Mouse (Mus musculus) hindbrain, embryonic 10.5 days (tissue): Measurements from ENCODE around the gene Stk16. TPM values are rescaled to one million over a fixed set of nuclear protein-coding genes. Genes with fewer than 3 reads are reported as not detected.
A peak's percentile ranks its signal among the peaks of the same experiment; 100 is the strongest.

Experiments
- DNase-seq: peaks from one replicate; pipeline ENCODE4 v3.0.0-alpha.2; 2017; ENCODE audit warnings: low spot score
- H3K27ac ChIP-seq: fragments of 300-500 bp; sonication (generic); 2 replicates; pipeline ENCODE4 v1.5.1; 2016; ENCODE audit warnings: mild to moderate bottlenecking, moderate library complexity
- H3K27me3 ChIP-seq: fragments of 300-500 bp; sonication (generic); 2 replicates; pipeline ENCODE4 v1.6.1; 2016; ENCODE audit warnings: mild to moderate bottlenecking; ENCODE audit not compliant: poor library complexity, insufficient read depth, severe bottlenecking
- H3K36me3 ChIP-seq: fragments of 300-500 bp; sonication (generic); 2 replicates; pipeline ENCODE4 v1.6.1; 2016; ENCODE audit warnings: mild to moderate bottlenecking, moderate library complexity
- H3K4me1 ChIP-seq: fragments of 300-500 bp; sonication (generic); replicated peaks from 2 replicates; pipeline ENCODE4 v1.6.1; 2016; ENCODE audit warnings: mild to moderate bottlenecking
- H3K4me3 ChIP-seq: fragments of 300-500 bp; sonication (generic); 2 replicates; pipeline ENCODE4 v1.5.1; 2016; ENCODE audit warnings: mild to moderate bottlenecking, moderate library complexity
- H3K9me3 ChIP-seq: fragments of 300-500 bp; sonication (generic); 2 replicates; pipeline ENCODE4 v1.6.1; 2016; ENCODE audit warnings: mild to moderate bottlenecking, moderate library complexity
- WGBS: fragments of 180-500 bp; shearing (Covaris S2); methylation state at CpG from one replicate; pipeline ENCODE4 v1.1.7; 2016; 5-methylcytosine and 5-hydroxymethylcytosine counted together
- polyA plus RNA-seq: library from polyadenylated mRNA; unstranded; fragments of >200 nt; fragmentation: Nextera tagmentation; extraction: Ambion mirVana; gene quantifications from 2 replicates; pipeline ENCODE4 v1.2.1, GENCODE M21; 2016

The Stk16 gene
- polyA plus RNA-seq, 1 experiment from 2014 or later = 153 TPM

DNA sequence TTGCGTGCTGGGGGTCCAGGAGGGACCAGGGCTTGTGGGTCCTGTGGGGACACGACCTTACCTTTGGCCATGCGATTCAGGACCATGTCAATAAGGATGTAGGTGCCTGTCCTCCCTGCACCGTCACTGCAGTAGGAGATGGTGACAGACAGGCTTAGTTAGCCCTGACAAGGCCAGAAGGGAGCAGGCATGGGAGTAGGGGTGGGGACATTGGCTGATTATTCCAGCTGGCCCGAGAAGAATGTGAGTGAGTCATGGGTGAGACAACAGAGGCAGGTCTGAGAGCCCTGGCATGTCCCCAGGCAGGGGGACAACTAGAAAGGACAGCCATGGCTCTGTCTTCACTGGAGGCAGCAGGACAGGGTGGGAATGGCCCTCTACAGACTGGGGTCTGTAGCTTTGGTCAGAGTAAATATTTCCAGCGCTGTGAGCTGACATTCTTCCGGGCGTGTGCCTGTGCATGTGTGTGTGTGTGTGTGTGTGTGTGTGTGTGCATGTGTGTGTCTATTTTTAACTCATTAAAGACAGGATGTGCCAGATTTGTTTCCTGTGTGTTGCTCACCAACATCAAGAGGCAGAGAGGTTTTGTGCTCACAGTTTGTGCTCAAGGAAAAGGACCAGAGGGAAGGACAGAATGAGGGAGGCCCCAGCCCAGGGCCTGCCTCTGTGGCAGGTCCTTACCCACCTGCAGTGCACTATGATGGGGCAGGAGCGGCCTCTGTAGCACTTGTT is 37.6 kb downstream of the Stk16 start:
- no peaks in the 10 kb centered on the region for H3K9me3 ChIP-seq
- no peak overlapping the region for H3K4me3 ChIP-seq
- H3K27me3 ChIP-seq = peaks cover 14% of the 10 kb centered on the region
- no peak for DNase-seq
- WGBS = 60% methylated on average over 9 of the region's 9 CpGs
- peak overlapping the region; percentile 67 for H3K27ac ChIP-seq
- H3K36me3 ChIP-seq = peaks cover 12% of the 10 kb centered on the region
- H3K4me1 ChIP-seq = peaks cover 42% of the 10 kb centered on the region

- no peak overlapping the region for H3K4me3 ChIP-seq
- no peak overlapping the region for H3K27ac ChIP-seq
- peaks cover 16% of the 10 kb centered on the region for H3K27me3 ChIP-seq
- no peak for DNase-seq
- no peaks in the 10 kb centered on the region for H3K9me3 ChIP-seq
- H3K36me3 ChIP-seq = no peaks in the 10 kb centered on the region
- WGBS = 59% methylated on average over 3 of the region's 3 CpGs
- peaks cover 41% of the 10 kb centered on the region for H3K4me1 ChIP-seq
These were observed 39.9 kb downstream of the Stk16 start for GRCm38 (mm10) chr1:75250498-75250897.

DNA sequence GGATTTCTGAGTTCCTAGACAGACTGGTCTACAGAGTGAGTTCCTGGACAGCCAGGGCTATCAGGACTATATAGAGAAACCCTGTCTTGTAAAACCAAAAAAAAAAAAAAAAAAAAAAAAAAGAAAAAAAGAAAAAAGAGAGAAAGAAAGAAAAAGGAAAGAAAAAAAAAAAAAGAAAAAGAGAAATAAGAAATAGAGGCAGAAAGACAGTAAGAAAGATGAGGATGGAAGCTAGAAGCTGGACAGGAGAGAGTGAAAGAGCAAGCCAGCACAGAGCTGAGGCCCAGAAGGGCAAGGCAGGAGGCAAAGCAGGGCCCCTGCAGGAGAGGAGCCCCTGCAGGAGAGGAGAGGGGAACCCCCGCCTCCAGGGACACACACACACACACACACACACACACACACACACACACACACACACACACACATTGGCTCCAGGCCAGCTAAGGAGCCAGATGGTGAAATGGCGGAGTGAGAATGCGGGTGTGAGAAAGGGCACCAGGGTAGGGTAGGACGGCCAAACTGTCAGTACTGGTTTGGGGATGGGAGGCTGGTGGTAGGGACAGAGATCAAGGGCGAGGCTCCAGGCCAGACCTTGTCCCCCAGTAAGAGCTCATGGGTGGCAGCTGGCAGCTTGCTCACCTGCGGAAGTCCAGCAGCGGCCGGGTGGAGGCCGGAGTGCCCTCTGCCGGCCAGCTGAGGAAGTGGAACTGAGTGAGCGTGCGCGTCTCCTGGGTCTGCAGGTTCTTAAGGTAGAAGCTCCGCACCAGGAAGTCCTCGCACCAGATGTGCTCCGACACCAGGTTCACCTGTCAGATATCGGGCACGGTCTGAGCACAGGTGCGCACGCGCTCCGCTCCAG is 40.7 kb downstream of the Stk16 start:
- H3K36me3 ChIP-seq = no peaks in the 10 kb centered on the region
- DNase-seq = peak; percentile 74
- peak overlapping the region; percentile 38 for H3K4me3 ChIP-seq
- WGBS = 5% methylated on average over 22 of the region's 22 CpGs
- peaks cover 16% of the 10 kb centered on the region for H3K27me3 ChIP-seq
- peak overlapping the region; percentile 53; the same call in 1 of the 2 replicates for H3K27ac ChIP-seq
- H3K9me3 ChIP-seq = no peaks in the 10 kb centered on the region
- H3K4me1 ChIP-seq = peaks cover 40% of the 10 kb centered on the region

- no peaks in the 10 kb centered on the region for H3K36me3 ChIP-seq
- WGBS = 67% methylated on average over 13 of the region's 13 CpGs
- H3K4me3 ChIP-seq = no peak overlapping the region
- no peak overlapping the region for H3K27ac ChIP-seq
- no peaks in the 10 kb centered on the region for H3K9me3 ChIP-seq
- no peak for DNase-seq
- peaks cover 34% of the 10 kb centered on the region for H3K4me1 ChIP-seq
- peaks cover 16% of the 10 kb centered on the region for H3K27me3 ChIP-seq
These were observed 41.7 kb downstream of the Stk16 start for GRCm38 (mm10) chr1:75252308-75252707.

DNA sequence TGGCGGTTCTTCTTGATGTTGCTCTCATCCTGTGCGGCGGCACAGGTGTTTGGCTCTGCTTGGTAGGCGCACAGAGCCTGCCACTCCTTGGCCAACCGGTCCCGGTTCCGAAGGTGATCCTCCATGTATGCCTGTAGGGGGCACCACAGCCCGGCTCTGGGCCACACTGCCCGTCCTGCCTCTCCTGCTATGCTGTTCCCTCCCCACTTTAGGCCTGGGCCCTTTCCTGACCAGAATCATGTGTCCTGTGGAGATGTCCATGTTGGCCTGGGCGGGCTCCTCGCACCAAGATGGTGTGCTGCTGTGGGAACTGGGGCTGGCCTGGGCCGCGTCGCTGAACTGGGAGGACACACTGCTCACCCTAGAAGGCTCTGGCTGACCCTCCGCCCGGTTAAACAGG is 42.4 kb downstream of the Stk16 start:
- H3K4me1 ChIP-seq = peaks cover 27% of the 10 kb centered on the region
- no peak overlapping the region for H3K4me3 ChIP-seq
- DNase-seq = no peak
- H3K27me3 ChIP-seq = peaks cover 16% of the 10 kb centered on the region
- no peaks in the 10 kb centered on the region for H3K36me3 ChIP-seq
- 72% methylated on average over 16 of the region's 16 CpGs for WGBS
- H3K9me3 ChIP-seq = no peaks in the 10 kb centered on the region
- H3K27ac ChIP-seq = no peak overlapping the region

DNA sequence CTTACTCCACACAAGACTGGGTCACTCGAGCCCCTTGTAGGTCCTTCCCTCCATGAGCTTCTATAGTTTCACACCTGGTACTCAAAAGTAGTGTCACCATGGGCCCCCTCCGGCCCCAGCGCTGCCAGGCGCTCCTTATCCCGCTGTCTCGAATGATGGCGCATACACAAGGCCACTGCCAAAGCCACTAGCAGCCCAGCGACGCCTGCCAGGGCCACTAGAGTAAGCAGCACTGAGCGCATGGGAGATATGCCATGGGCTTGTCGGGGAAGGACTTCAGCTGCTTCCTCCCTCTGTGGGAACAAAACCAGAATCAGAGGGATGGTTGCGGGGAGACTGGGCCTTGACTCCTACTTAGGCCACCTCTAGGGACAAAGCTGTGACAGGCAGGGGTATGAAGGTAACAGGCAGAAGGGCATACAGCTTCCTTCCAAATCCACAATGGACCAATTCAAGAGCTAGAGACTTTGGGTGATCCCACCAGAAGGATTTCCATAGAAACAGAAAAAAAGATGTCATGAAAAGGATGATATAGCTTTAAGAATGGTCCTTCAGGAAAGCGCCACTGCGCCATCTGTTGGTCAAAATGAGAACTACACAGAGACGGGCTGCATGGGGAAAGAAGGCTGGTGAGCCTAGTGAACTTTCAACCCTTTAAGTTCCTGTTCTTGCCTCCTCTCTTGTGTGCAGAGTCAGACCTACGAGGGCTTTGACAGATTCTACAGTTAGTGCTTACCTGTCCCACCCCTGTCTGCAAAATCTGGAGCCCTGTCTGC is 43.4 kb downstream of the Stk16 start:
- 64% methylated on average over 16 of the region's 16 CpGs for WGBS
- H3K27ac ChIP-seq = no peak overlapping the region; the same call in 1 of the 2 replicates

DNA sequence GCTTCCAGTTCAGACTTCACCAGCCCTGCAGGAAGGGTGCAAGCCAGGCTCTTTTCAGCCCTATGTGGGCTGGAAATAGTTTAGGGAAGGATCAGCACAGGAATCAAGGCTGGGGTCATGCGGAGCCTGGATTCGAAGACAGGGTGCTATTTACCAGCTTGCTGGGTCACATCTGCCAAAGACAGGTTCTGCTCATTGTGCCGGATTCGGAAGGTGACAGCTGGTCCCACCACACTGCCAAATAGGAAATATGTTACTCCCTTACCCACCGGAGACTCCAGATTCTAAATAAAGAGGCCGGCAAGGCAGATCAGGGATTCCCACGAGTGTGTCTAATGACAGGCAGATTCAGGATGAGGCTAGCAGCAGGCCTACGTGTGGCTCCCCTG is 44.0 kb downstream of the Stk16 start:
- Histone ChIP-seq H3K27ac (no peak overlapping the region), H3K36me3 (no peaks in the 10 kb centered on the region), H3K27me3 (peaks cover 21% of the 10 kb centered on the region), H3K9me3 (no peaks in the 10 kb centered on the region), H3K4me3 (no peak overlapping the region), H3K4me1 (peaks cover 21% of the 10 kb centered on the region)
- DNase-seq = no peak
- 75% methylated on average over 8 of the region's 8 CpGs for WGBS

More for the DNA sequence above, 43.4 kb downstream of the Stk16 start:
- H3K4me1 ChIP-seq = peaks cover 21% of the 10 kb centered on the region
- no peaks in the 10 kb centered on the region for H3K9me3 ChIP-seq
- H3K36me3 ChIP-seq = no peaks in the 10 kb centered on the region
- peak; percentile 79 for DNase-seq
- H3K27me3 ChIP-seq = peaks cover 21% of the 10 kb centered on the region
- no peak overlapping the region for H3K4me3 ChIP-seq

GRCm38 (mm10) chr1:75255516-75256046 is 44.9 kb downstream of the Stk16 start:
- 71% methylated on average over 10 of the region's 10 CpGs for WGBS
- DNase-seq = no peak
- peaks cover 25% of the 10 kb centered on the region for H3K27me3 ChIP-seq

GRCm38 (mm10) chr1:75261278-75261677 is 50.6 kb downstream of the Stk16 start:
- peaks cover 12% of the 10 kb centered on the region for H3K4me1 ChIP-seq
- H3K27me3 ChIP-seq = peaks cover 63% of the 10 kb centered on the region
- H3K9me3 ChIP-seq = no peaks in the 10 kb centered on the region
- H3K4me3 ChIP-seq = no peak overlapping the region
- DNase-seq = no peak
- no peak overlapping the region for H3K27ac ChIP-seq
- no peaks in the 10 kb centered on the region for H3K36me3 ChIP-seq

More at GRCm38 (mm10) chr1:75255516-75256046, 44.9 kb downstream of the Stk16 start:
- Histone ChIP-seq H3K4me1 (peaks cover 19% of the 10 kb centered on the region), H3K27ac (no peak overlapping the region), H3K9me3 (no peaks in the 10 kb centered on the region), H3K36me3 (no peaks in the 10 kb centered on the region), H3K4me3 (no peak overlapping the region)

GRCm38 (mm10) chr1:75262969-75263951 is 52.6 kb downstream of the Stk16 start:
- DNase-seq = peak; percentile 71
- peaks cover 12% of the 10 kb centered on the region for H3K4me1 ChIP-seq
- WGBS = 1% methylated on average over 40 of the region's 40 CpGs
- no peaks in the 10 kb centered on the region for H3K36me3 ChIP-seq
- peak overlapping the region; percentile 64; the same call in 1 of the 2 replicates for H3K27ac ChIP-seq
- no peaks in the 10 kb centered on the region for H3K9me3 ChIP-seq
- peak overlapping the region; percentile 54 for H3K4me3 ChIP-seq
- H3K27me3 ChIP-seq = peaks cover 62% of the 10 kb centered on the region

- H3K4me1 ChIP-seq = peaks cover 12% of the 10 kb centered on the region
- 12% methylated on average over 32 of the region's 32 CpGs for WGBS
- DNase-seq = no peak
- peak within 1 kb of the TSS; percentile 64 for H3K27ac ChIP-seq
- no peaks in the 10 kb centered on the region for H3K36me3 ChIP-seq
- peaks cover 59% of the 10 kb centered on the region for H3K27me3 ChIP-seq
- no peaks in the 10 kb centered on the region for H3K9me3 ChIP-seq
- H3K4me3 ChIP-seq = peak within 1 kb of the TSS; percentile 54
These were observed 53.6 kb downstream of the Stk16 start, which contains the start of gene Ptprn for GRCm38 (mm10) chr1:75264091-75264880. TSS of gene Ptprn (minus strand) at chr1:75264502.
